Mouse (Mus musculus): ENCODE results near the gene St6galnac4. TPM values are rescaled to one million over a fixed set of nuclear protein-coding genes. Genes with fewer than 3 reads are reported as not detected.
A peak's percentile ranks its signal among the peaks of the same experiment; 100 is the strongest.

St6galnac4 gene
- total and polyA plus RNA-seq, 2 experiments from 2014 or later: 47.5 to 75.7 TPM

- ATAC-seq: no peak
- Histone ChIP-seq H3K9ac (replicated peaks; ENCODE audit: low read length) (no peak overlapping the region), H3K9me3 (ENCODE audit: low read length) (no peaks in the 10 kb centered on the region), H3K27me3 (ENCODE audit: insufficient read depth, low read length) (no peaks in the 10 kb centered on the region), H3K27ac (no peak overlapping the region), H3K4me3 (ENCODE audit: low read length) (no peak overlapping the region), H3K4me1 (ENCODE audit: insufficient read depth, low read length) (0 out of 2 replicates have a peak, but pooled peaks cover 5% of the 10 kb centered on the region), H3K36me3 (ENCODE audit: insufficient read depth, low read length) (peaks cover 10% of the 10 kb centered on the region; the same call in 1 of the 2 replicates), H3K4me2 (ENCODE audit: low read depth, low read length) (no peak overlapping the region)
- TF ChIP-seq CTCF (IDR thresholded peaks at IDR 0.05; ENCODE audit: low read depth): no peak
- 71% methylated on average over 26 of the region's 26 CpGs for WGBS
- no peak for DNase-seq (ENCODE audit: low spot score)
These were observed 25.4 kb downstream of the St6galnac4 start for GRCm38 (mm10) chr2:32612274-32612673.

DNA sequence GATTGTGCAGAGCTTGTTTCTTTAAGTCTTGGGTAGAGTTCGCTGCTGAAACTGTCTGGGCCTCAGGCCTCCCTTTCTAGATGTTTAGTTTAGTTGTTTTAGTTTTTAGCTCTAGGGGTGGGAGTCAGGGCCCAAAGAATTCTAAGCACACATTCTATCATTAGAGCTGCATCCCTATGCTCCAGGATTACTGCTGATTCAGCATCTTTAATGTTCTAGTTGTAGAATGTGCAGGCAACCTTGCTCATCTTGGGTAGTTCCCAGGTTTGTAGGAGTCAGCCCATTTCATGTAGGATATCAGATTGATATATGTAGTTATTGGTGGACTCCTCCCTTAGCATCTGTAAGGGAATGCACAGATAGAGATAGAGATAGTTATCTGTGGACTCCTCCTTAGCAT lies 30.2 kb downstream of the St6galnac4 start:
- 0 out of 2 replicates have a peak, but pooled peaks cover 6% of the 10 kb centered on the region for H3K4me1 ChIP-seq (ENCODE audit: insufficient read depth, low read length)
- DNase-seq (ENCODE audit: low spot score): no peak
- no peak for ATAC-seq
- H3K36me3 ChIP-seq (ENCODE audit: insufficient read depth, low read length): peaks cover 10% of the 10 kb centered on the region; the same call in 1 of the 2 replicates
- no peaks in the 10 kb centered on the region for H3K27me3 ChIP-seq (ENCODE audit: insufficient read depth, low read length)
- H3K27ac ChIP-seq: no peak overlapping the region
- no peaks in the 10 kb centered on the region for H3K9me3 ChIP-seq (ENCODE audit: low read length)
- no peak overlapping the region for H3K4me2 ChIP-seq (ENCODE audit: low read depth, low read length)
- H3K4me3 ChIP-seq (ENCODE audit: low read length): no peak overlapping the region
- WGBS: 97% methylated on average over 1 of the region's 1 CpGs
- TF ChIP-seq CTCF (IDR thresholded peaks at IDR 0.05; ENCODE audit: low read depth): no peak
- no peak overlapping the region for H3K9ac ChIP-seq (replicated peaks; ENCODE audit: low read length)

DNA sequence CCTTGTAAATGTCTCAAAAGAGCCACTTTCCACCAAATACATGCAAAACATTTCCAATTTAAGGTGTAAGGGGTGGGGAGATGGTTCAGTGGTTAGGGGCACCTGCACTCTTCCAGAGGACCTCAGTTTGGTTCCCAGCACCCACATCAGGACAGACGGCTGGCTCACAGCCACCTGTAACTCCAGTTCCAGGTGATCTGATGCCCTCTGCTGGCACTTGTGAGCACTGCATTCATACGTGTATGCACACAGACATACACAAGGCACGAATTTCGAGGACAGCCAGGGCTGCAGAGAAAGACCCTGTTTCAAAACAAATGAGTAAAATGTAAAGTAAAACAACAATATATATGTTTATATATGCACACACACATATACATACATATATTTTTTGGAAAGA lies 30.7 kb downstream of the St6galnac4 start:
- Histone ChIP-seq H3K27ac (no peak overlapping the region), H3K27me3 (ENCODE audit: insufficient read depth, low read length) (no peaks in the 10 kb centered on the region), H3K4me3 (ENCODE audit: low read length) (no peak overlapping the region), H3K9me3 (ENCODE audit: low read length) (no peaks in the 10 kb centered on the region), H3K9ac (replicated peaks; ENCODE audit: low read length) (no peak overlapping the region), H3K4me2 (ENCODE audit: low read depth, low read length) (no peak overlapping the region), H3K36me3 (ENCODE audit: insufficient read depth, low read length) (peaks cover 8% of the 10 kb centered on the region; the same call in 1 of the 2 replicates), H3K4me1 (ENCODE audit: insufficient read depth, low read length) (0 out of 2 replicates have a peak, but pooled peaks cover 6% of the 10 kb centered on the region)
- peak; percentile 53 for TF ChIP-seq CTCF (IDR thresholded peaks at IDR 0.05; ENCODE audit: low read depth)
- WGBS: 94% methylated on average over 4 of the region's 4 CpGs
- DNase-seq (ENCODE audit: low spot score) (no peak), ATAC-seq (no peak)

DNA sequence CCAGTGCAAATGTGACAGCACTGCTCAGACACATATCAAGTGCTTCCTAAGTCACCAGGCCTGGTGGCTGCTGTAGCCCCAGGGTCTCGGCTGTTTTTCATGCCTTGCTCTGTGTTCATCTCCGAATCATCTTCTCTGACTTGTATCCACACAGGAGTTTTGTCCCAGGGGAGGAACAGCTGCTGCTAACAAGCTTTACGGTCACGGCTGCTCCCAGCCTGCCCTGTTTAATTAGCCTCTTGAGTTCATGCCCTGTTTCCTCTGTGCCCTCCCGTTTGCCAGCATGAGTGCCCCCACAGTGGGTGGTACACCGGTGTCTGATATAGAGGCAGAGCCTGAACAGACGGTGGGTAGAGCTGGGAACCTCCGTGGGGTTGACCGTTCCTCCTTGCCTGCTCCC lies 31.2 kb downstream of the St6galnac4 start:
- 0 out of 2 replicates have a peak, but pooled peaks cover 6% of the 10 kb centered on the region for H3K4me1 ChIP-seq (ENCODE audit: insufficient read depth, low read length)
- WGBS: 45% methylated on average over 9 of the region's 9 CpGs
- H3K36me3 ChIP-seq (ENCODE audit: insufficient read depth, low read length): peaks cover 8% of the 10 kb centered on the region; the same call in 1 of the 2 replicates
- ATAC-seq (no peak), DNase-seq (ENCODE audit: low spot score) (no peak)
- no peak for TF ChIP-seq CTCF (IDR thresholded peaks at IDR 0.05; ENCODE audit: low read depth)
- no peaks in the 10 kb centered on the region for H3K9me3 ChIP-seq (ENCODE audit: low read length)
- no peak overlapping the region for H3K9ac ChIP-seq (replicated peaks; ENCODE audit: low read length)
- no peak overlapping the region for H3K4me3 ChIP-seq (ENCODE audit: low read length)
- H3K27ac ChIP-seq: no peak overlapping the region
- H3K27me3 ChIP-seq (ENCODE audit: insufficient read depth, low read length): no peaks in the 10 kb centered on the region
- no peak overlapping the region for H3K4me2 ChIP-seq (ENCODE audit: low read depth, low read length)

DNA sequence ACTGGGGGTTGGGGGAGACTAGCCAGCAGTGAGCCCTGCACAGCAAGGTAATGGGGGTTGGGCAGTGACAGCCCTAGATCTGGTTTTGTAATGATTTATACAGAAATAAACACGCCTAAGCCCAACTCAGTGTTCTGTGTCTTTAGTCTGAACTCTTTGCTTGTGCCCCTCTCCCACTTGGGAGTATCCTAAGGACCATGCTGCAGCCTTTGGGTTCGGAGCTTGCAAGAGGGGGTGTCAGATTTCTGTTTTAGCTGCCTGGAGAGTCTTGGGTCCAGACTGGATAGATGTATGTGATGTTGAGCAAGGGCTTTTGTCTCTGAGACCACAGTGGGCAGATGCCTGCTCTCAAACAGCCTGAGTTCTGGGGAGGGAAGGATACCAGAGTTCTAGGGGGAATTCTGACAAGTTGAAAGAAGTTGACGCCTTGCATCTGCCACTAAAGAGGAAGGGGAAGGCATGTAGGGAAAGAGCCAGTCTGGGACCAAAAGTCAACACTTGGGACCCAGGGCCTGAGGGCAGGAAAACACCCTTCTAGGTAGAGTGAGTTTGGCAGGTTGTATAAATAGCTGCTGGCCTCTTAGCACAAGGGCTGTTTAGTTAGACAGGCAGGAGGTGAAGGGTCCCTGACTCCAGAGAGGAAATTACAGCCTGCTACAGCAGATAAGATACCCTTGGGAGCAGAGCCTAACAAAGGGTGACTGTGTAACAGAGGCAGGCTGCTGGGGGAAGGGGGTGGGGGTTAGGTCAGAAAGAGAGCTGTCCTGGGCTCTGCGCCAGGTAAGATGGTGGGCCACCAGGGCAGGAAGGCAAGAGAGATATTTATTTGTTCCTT lies 34.0 kb downstream of the St6galnac4 start:
- Histone ChIP-seq H3K9me3 (ENCODE audit: low read length) (no peaks in the 10 kb centered on the region), H3K4me1 (ENCODE audit: insufficient read depth, low read length) (peaks cover 14% of the 10 kb centered on the region), H3K9ac (replicated peaks; ENCODE audit: low read length) (no peak overlapping the region), H3K4me3 (ENCODE audit: low read length) (no peak overlapping the region), H3K27me3 (ENCODE audit: insufficient read depth, low read length) (no peaks in the 10 kb centered on the region), H3K27ac (peak overlapping the region; percentile 68), H3K4me2 (ENCODE audit: low read depth, low read length) (no peak overlapping the region), H3K36me3 (ENCODE audit: insufficient read depth, low read length) (no peaks in the 10 kb centered on the region)
- DNase-seq (ENCODE audit: low spot score) (peak; percentile 64), ATAC-seq (peak; percentile 57)
- 46% methylated on average over 4 of the region's 4 CpGs for WGBS
- no peak for TF ChIP-seq CTCF (IDR thresholded peaks at IDR 0.05; ENCODE audit: low read depth)

DNA sequence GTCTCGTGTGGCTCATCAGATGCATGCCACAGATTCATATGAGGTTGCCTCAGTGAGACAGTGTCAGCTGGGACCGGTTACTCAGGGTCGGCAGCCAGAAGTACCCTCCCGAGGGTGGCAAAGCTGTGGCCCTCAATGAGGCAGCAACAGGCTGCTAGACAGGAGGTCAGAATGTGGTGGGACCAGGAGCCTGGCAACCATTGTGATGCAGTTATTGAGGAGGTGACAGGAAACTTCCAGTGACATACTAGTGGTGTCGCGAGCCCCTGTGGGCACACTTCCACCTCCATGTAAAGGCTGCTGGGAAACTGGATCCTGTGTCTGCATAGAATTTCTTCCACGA lies 34.6 kb downstream of the St6galnac4 start, which contains the start of gene Ak1:
Ak1 (plus strand) TSS at position 242 of the 343 bp plus-strand sequence.
- ATAC-seq: peak; percentile 27; the same call in 1 of the 2 replicates
- Histone ChIP-seq H3K4me1 (ENCODE audit: insufficient read depth, low read length) (peaks cover 17% of the 10 kb centered on the region), H3K36me3 (ENCODE audit: insufficient read depth, low read length) (no peaks in the 10 kb centered on the region), H3K4me2 (ENCODE audit: low read depth, low read length) (no peak within 1 kb of the TSS), H3K9ac (replicated peaks; ENCODE audit: low read length) (no peak within 1 kb of the TSS), H3K27ac (peak within 1 kb of the TSS; percentile 68), H3K27me3 (ENCODE audit: insufficient read depth, low read length) (no peaks in the 10 kb centered on the region), H3K9me3 (ENCODE audit: low read length) (no peaks in the 10 kb centered on the region), H3K4me3 (ENCODE audit: low read length) (no peak within 1 kb of the TSS)
- TF ChIP-seq CTCF (IDR thresholded peaks at IDR 0.05; ENCODE audit: low read depth): no peak
- DNase-seq (ENCODE audit: low spot score): no peak
- WGBS: 19% methylated on average over 7 of the region's 7 CpGs

Measured in hindbrain, postnatal 0 days (tissue).